Mouse (Mus musculus) gastrocnemius, postnatal 14 days (tissue): ENCODE data around the gene Aim2. TPM values are rescaled to one million over a fixed set of nuclear protein-coding genes. Genes with fewer than 3 reads are reported as not detected.
A peak's percentile ranks its signal among the peaks of the same experiment; 100 is the strongest.

Experiments used
- DNase-seq: peaks from one replicate; pipeline ENCODE4 v3.0.0; 2021; ENCODE audit warnings: mixed read lengths
- intact Hi-C: fragments of 180-260 bp; cut with DNase I; formaldehyde crosslinking; loops from one replicate; pipeline ENCODE4 v1.15.1; 2025; ENCODE audit warnings: low total_unique reads
- total RNA-seq, 2 experiments: library from RNA; stranded (reverse); gene quantifications; 2 replicates each; pipeline ENCODE4 v1.2.3; 2021

The Aim2 gene
- total RNA-seq, 2 experiments from 2014 or later, result 0.35 to 0.69 TPM

GRCm38 (mm10) chr1:173342425-173342824 is 8.3 kb upstream of the Aim2 start:
- intact Hi-C loops, result no loop called here
- no peak for DNase-seq

- intact Hi-C loops, result no loop called here
- DNase-seq, result no peak
Observed at GRCm38 (mm10) chr1:173343934-173344333, 6.7 kb upstream of the Aim2 start.

- DNase-seq, result no peak
- intact Hi-C loops, result no loop called here
Observed at GRCm38 (mm10) chr1:173345112-173345511, 5.6 kb upstream of the Aim2 start.

GRCm38 (mm10) chr1:173348527-173348926 is 2.2 kb upstream of the Aim2 start:
- intact Hi-C loops, result no loop called here

GRCm38 (mm10) chr1:173349192-173349591 is 1.5 kb upstream of the Aim2 start:
- no peak for DNase-seq
- intact Hi-C loops, result no loop called here

More at GRCm38 (mm10) chr1:173348527-173348926, 2.2 kb upstream of the Aim2 start:
- no peak for DNase-seq

- intact Hi-C loops, result no loop called here
- DNase-seq, result no peak
Observed at GRCm38 (mm10) chr1:173349946-173350345, 733 bp upstream of the Aim2 start.

- no peak for DNase-seq
- intact Hi-C loops, result no loop called here
Observed at GRCm38 (mm10) chr1:173355107-173355846, 4.6 kb downstream of the Aim2 start.

- intact Hi-C loops, result no loop called here
- no peak for DNase-seq
Observed at GRCm38 (mm10) chr1:173356699-173357098, 6.0 kb downstream of the Aim2 start.

- DNase-seq, result no peak
- intact Hi-C loops, result no loop called here
Observed at GRCm38 (mm10) chr1:173357799-173358198, 7.1 kb downstream of the Aim2 start.

GRCm38 (mm10) chr1:173359590-173360290 is 9.1 kb downstream of the Aim2 start:
- intact Hi-C loops, result no loop called here
- DNase-seq, result no peak

GRCm38 (mm10) chr1:173361651-173362050 is 11.0 kb downstream of the Aim2 start:
- intact Hi-C loops, result no loop called here
- DNase-seq, result no peak

GRCm38 (mm10) chr1:173363436-173363835 is 12.8 kb downstream of the Aim2 start:
- no peak for DNase-seq
- intact Hi-C loops, result no loop called here

- DNase-seq, result no peak
- intact Hi-C loops, result no loop called here
Observed at GRCm38 (mm10) chr1:173364125-173364800, 13.6 kb downstream of the Aim2 start.

- intact Hi-C loops, result no loop called here
- peak; percentile 42 for DNase-seq
Observed at GRCm38 (mm10) chr1:173365970-173366409, 15.3 kb downstream of the Aim2 start.

GRCm38 (mm10) chr1:173366701-173367355 is 16.1 kb downstream of the Aim2 start:
- no peak for DNase-seq
- intact Hi-C loops, result no loop called here

GRCm38 (mm10) chr1:173367356-173368046 is 16.8 kb downstream of the Aim2 start, which contains the start of gene Cadm3:
TSS of gene Cadm3 (minus strand) at chr1:173367695.
- intact Hi-C loops, result no loop called here
- DNase-seq, result peak; percentile 53

- no peak for DNase-seq
- intact Hi-C loops, result no loop called here
Observed at GRCm38 (mm10) chr1:173369611-173370010, 18.9 kb downstream of the Aim2 start.

GRCm38 (mm10) chr1:173370456-173370855 is 19.8 kb downstream of the Aim2 start:
- intact Hi-C loops, result no loop called here
- no peak for DNase-seq

- intact Hi-C loops, result no loop called here
- no peak for DNase-seq
Observed at GRCm38 (mm10) chr1:173371586-173371985, 20.9 kb downstream of the Aim2 start.
